Mouse (Mus musculus): Measurements from ENCODE around the gene Hibch. TPM values are rescaled to one million over a fixed set of nuclear protein-coding genes. Genes with fewer than 3 reads are reported as not detected.

Gene Hibch
- polyA plus RNA-seq, 1 experiment from 2014 or later = 31.0 TPM

Other genes with a start within 250 kb of the Hibch start
- gene Nemp2, start 214.2 kb upstream of the Hibch start, polyA plus RNA-seq (2014; fragmentation: Nextera tagmentation; extraction: Ambion mirVana) = 11.2 and 12.1 TPM in 2 replicates
- gene Mfsd6, start 117.5 kb upstream of the Hibch start, polyA plus RNA-seq (2014; fragmentation: Nextera tagmentation; extraction: Ambion mirVana) = 1.4 and 2.1 TPM in 2 replicates
- gene Inpp1, start 27.2 kb upstream of the Hibch start, polyA plus RNA-seq (2014; fragmentation: Nextera tagmentation; extraction: Ambion mirVana) = 14.4 and 15.5 TPM in 2 replicates
- 4.6 and 5.2 TPM in 2 replicates for gene 1700019D03Rik, start 175.2 kb downstream of the Hibch start, polyA plus RNA-seq (2014; fragmentation: Nextera tagmentation; extraction: Ambion mirVana)
- 2.6 and 4.3 TPM in 2 replicates for gene Mstn, start 216.7 kb downstream of the Hibch start, polyA plus RNA-seq (2014; fragmentation: Nextera tagmentation; extraction: Ambion mirVana)